Mouse (Mus musculus): ENCODE results near the gene Sp7.

Sp7 gene

DNA sequence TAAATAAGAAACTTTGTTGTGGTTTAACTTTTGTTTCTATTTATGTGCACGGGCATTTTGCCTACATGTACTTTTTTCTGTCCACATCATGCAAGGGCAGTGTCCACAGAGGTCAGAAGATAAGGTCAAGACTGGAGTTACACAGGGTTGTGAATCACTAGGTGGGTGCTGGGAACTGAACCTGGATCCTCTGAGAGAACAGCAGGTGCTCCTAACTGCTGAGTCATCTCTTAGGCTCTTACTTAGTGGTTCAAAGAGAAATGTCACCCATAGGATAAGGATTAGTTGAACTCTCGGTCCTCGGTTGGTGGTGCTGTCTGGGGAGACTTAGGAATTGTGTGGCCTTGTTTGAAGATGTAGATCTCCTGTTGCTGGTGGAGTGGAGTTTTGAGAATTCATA is 22.0 kb upstream of the Sp7 start:
- DNase-seq (ENCODE audit: low read depth, low spot score): no peak

DNA sequence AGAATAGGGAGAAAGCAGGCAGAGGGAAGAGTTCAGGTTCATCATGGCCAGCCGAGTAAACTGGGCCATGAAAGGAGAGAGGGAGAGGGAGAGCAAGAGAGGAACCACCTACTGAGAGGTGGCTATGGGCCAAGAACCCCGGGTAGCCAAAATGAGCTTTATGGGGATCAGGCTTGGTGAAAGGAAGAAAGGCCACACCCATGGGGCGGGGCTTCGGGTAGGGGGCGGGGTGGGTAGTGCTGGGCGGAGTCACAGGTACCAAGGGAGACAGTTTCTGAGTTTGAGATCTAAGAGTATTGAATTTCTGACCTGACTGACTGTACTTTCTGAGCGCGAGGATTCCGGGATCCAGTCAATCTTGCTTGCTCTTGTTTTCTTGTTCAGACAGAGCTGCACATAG is 19.7 kb upstream of the Sp7 start:
- peak; percentile 76 for DNase-seq (ENCODE audit: low read depth, low spot score)

DNA sequence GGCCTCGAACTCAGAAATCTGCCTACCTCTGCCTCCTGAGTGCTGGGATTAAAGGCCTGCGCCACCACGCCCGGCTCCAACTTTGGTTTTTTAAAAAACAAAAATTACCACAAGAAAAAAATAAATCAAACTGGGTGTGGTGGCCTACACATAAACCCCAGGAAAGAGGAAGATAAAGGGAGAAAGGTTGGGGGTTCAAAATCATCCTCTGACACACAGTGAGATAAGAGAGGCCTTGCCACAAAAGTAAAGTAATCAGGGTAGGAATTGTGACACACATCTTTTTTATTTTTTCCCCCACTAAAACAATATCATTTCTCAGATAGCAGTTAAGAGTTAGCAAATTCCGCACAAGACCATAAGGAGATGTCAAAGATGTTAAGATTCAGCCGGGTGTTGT is 16.7 kb upstream of the Sp7 start:
- no peak for DNase-seq (ENCODE audit: low read depth, low spot score)

DNA sequence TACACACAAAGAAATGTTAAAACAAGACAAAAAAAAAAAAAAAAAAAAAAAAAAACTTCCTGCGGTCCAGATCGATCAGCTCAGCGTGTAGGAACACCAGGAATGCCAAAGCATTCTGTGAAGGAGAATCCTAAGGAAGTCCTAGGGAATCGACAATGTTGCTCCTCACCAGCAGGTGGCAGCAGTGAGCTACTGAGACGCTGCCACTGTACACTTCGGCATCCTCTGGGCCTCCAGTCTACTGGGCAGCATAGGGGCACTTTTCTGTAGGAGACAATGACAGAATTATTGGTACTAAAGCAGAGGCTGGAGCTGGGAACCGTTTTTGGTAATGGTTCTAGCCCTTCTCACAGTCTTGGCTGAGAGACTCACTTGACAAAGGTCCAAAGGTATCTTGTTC is 14.6 kb upstream of the Sp7 start:
- DNase-seq (ENCODE audit: low read depth, low spot score): peak; percentile 88

DNA sequence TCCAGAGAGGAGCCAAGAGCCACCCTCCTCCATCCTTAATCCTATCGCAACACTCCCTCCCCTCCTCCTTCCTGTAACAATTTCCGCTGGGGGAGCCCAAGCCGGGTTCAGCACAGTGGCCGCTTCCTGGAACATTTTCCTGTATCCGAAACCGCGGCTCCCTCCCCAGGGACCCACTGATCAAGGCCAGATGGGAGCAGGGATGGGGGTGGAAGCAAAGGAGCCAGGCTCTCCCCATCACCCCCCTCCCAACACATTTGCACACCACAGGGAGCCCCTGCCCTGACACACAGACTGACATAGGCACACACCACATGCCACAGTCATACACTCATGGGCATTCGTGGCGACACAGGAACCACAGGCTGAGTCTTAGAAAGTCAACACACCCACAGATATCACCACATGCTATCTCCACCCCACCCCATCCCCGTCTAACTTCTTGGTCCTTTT is 10.9 kb upstream of the Sp7 start:
- peak; percentile 59 for DNase-seq (ENCODE audit: low read depth, low spot score)

DNA sequence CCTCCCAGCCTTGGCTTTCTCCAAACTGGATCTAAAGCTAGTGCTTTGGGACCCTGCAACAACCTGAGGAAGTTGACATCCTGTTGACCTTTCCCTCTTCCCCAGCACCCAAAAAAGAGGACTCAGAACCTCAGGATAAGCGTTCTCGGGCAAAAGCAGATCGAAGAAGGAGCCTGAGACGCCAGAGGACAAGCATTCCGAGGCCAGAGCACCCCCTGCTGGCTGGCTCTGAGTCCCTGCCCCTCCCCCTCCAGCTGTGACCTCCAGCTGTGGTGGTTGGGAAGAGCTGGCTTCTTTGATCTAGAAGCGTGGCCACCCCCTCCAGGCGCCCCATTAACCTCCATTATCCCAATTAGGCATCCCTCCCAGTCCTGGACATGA is 10.2 kb upstream of the Sp7 start:
- peak; percentile 90 for DNase-seq (ENCODE audit: low read depth, low spot score)

DNA sequence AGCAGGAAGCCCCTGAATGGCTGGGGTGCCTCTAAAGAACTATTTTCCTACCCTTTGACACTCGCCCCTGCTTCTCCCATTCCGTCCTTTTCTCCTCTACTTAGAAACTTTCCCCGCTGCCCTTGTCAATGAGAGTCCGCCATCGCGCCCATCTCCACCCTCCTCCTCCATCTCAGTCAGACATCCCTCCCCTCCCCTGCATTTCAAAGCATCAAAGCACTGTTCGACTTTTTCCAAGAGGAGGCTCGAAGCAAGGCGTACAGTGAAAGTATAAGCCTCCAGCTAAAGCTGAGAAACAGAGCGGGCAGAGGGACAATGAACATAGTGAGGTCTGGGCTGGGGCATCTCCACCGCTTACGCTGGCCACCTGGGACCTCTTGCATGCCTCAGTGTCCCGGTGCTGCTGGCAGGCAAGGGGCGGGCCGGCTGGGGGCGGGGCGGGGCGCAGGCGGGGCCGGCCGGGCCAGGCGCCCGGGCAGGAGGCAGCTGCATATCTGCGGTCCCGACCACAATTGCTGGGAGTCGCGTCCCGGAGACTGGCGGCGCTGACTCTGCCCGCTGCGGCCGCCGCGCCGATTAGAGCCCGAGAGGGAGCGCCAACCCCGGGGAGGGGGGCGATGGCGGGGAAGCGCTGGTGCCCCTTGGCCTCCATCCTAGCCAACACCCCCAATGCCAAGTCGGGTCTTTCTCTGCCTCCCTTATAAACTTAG is 9.6 kb upstream of the Sp7 start:
- DNase-seq (ENCODE audit: low read depth, low spot score): no peak

DNA sequence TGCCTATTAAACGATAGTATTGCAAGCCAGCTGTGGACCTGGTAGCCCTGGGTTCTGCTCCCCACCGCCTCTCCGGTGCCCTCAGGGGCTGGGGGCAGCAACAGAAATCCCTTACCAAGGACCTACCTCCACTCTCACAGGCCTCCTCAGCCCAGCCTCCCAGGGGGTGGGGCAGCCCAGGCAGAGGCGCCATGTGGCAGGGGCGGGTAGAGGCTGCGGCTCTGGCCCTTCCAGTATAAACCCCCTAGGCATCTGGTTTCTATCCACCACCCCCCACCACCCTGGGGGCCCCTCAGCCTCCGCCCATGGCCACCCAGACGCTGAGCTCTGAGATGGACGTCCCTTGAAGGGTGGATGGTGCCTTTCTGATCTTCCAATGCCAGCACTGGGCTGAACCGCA is 3.7 kb upstream of the Sp7 start:
- no peak for DNase-seq (ENCODE audit: low read depth, low spot score)

DNA sequence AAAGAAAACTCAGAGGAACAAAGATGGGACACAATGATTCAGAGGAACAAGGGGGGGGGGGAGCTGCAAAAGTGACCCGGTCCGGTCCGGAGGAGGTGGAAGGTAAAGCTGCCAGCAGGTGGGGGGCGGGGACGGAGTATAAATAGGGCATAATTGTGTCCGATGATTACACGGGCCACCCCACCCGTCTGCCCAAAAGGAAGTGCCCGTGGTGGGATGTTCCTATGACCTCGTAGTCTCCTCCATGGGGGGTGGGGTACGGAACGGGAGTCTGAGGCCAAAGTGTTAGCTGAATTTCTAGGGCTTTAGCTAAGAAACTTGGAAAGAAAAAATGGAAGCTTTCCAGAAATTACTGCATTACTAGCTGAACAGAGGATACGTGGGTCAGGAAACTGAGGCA is 3.0 kb upstream of the Sp7 start:
- DNase-seq (ENCODE audit: low read depth, low spot score): no peak

DNA sequence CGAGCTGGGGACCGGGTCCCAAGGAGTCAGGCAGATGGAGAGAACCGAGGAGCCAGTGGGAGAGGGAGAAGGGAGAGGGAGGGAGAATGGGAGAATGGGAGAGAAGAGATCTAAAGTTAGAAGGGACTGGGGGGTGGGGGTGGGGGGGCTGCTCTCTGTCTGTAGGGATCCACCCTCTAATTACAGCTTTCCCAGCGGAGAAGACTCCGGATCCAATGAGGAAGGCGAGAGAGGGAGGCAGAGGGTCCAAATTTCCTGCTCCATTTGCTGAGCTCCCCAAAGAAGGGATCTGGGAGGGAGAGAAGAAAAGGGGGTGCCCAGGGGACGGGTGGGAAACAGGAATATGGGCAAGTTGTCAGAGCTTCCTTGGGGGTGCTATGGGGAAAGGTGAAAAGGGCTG is 744 bp downstream of the Sp7 start:
- DNase-seq (ENCODE audit: low read depth, low spot score): no peak

DNA sequence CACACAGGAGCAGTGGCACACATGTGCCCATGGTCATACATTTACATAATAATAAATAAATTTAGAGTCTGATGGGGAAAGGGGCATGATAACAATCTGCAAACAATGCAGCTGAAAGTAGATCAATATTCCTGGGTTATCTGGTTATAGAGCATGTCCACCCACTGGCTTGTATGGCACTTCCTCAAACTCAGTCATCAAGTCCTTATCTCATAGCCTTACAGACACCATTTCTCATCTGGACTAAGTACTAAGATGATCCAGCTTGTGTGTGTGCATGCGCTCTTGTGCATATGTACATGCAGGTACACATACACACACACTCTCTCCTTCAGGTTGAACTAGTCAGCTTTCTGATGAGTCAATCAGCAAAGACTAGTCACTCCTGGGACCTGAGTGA is 2.3 kb downstream of the Sp7 start:
- DNase-seq (ENCODE audit: low read depth, low spot score): no peak

DNA sequence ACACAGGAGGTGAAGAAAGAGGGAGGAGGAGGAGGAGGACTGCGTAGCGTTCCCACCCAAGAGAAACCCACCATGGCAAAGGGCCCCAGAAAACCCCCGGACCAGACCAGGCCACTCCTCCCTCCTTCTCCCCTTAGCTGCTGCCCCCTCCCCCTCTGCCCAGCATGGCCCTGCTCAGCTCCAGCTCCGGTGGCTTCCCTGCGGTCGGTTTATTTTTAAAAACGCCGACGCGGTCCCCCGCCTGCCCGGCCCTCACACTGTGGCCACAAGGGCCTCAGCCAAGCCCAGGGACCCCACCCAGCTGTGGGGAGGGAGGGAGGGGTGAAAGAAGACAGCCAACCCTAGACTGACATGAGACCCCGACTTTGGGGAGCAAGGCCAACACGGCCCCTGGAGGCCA is 4.3 kb downstream of the Sp7 start:
- DNase-seq (ENCODE audit: low read depth, low spot score): no peak

DNA sequence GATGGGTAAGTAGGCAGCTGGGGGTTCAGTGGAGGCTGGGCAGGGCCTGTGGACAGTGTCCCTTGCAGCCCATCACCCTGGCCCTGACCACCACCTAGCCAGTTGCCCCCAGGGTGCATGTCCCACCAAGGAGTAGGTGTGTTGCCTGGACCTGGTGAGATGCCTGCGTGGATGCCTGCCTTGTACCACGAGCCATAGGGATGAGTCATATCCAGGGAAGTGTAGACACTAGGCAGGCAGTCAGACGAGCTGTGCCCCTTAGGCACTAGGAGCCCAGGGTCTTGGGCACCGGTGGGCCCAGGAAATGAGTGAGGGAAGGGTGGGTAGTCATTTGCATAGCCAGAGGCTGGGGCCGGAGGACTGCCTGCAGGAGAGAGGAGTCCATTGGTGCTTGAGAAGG is 8.1 kb downstream of the Sp7 start:
- no peak for DNase-seq (ENCODE audit: low read depth, low spot score)

DNA sequence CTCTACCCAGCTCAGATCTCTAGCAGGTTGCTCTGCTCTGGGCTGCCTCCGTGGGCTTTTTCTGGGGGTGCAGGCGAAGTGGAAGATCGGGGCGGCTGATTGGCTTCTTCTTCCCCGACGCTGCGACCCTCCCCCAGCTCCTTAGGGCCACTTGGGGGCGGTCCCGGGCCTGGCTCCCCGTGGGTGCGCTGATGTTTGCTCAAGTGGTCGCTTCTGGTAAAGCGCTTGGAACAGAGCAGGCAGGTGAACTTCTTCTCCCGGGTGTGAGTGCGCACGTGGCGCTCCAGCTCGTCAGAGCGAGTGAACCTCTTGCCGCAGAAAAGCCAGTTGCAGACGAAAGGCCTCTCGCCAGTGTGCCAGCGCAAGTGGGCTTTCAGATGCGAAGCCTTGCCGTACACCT is 8.9 kb downstream of the Sp7 start:
- DNase-seq (ENCODE audit: low read depth, low spot score): peak; percentile 85

DNA sequence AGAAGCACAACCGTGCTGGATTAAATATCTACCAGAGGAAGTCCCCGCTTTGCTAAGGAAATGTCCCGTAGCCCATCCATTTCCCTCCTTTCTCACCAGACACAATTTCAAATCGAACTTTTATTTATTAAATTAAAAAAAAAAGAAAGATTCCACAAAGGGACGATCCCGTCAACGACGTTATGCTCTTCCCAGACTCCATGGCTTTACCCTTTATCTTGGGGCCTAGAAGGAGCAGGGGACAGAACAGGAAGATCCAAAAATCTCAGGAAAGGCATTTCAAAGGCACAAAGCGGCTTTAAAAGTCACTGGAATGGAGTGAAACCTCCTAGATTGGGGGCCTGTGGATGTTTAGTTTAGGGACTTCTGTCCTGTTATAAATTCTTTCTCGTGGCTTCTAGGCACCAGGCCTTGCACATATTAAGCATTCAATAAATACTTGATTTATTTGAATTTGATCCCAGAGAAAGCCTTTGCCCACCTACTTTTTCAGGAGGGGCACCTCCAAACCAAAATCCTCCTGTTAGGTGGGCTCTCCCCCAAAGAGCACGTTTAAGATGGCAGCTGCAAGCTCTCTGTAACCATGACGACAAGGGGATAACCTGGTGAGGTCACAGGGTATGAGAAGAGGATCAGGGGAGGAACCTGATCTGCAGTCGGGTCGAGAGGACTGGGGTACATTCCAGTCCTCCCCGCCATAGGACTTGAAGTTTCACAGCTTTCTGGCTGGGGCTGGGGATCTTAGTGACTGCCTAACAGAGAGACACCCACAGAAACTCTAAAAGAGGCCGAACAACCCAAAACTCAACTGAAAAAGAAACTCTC is 10.3 kb downstream of the Sp7 start:
- peak; percentile 48 for DNase-seq (ENCODE audit: low read depth, low spot score)

DNA sequence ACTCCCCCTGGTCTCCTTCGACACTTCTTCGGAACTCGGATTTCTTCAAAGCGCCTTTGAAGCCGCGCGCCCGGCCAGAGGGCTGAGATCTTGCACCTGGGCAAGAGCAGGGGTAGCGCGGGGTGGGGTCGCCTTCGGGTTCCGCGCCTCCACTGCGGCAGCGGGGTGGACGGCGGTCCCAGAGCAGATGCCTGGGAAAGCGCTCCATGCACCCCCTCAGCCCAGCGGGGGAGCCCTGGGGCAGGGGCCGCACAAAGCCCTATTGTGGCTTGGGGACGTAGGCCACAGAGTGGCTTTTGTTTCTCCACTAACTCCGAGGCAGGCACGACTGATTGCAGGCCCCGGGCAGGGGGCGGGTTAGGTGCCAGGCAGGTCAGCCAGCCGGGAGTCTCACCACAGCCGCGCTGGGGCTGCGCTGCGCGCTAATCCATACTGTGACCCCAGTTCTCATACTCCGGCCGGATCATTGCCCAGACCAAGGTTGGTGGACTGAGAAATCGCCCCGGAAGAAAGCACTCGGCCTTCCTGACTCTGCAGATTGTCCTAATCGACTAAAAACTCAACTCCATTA is 11.0 kb downstream of the Sp7 start:
- DNase-seq (ENCODE audit: low read depth, low spot score): peak; percentile 65

DNA sequence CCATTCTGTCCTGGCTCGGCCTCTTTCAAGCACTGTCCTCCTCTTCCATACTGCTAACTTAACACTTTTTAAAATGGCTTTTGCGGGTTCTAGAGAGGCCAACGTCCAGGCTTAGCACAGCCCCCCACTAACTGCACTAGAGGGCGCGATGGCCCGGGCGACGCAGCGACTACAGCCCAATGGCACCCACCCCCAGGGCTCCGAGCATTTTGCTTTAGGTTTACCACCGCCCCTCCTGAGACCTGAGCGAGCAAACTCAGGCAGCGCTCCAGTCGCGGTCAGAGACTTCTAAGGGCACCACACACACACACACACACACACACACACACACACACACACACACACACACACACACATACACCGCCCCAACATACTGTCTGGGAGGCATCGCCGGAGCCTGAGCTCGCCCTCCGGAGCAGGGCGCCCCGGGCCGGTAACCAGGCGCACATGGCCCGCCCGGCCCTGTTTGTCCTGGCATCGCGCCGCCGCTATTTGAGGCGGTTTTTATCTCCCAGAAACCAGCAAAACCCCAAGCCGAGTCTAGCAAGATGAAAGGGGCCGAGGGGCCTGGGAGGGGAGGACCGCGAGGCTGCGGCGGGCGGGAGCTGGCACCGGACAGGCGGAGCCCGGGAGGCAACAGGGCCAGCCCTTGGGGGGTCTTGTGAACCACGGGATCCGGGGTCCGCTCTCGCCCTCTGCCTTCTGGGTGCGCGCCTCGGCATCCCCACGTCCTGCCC is 11.7 kb downstream of the Sp7 start:
- DNase-seq (ENCODE audit: low read depth, low spot score): peak; percentile 54

DNA sequence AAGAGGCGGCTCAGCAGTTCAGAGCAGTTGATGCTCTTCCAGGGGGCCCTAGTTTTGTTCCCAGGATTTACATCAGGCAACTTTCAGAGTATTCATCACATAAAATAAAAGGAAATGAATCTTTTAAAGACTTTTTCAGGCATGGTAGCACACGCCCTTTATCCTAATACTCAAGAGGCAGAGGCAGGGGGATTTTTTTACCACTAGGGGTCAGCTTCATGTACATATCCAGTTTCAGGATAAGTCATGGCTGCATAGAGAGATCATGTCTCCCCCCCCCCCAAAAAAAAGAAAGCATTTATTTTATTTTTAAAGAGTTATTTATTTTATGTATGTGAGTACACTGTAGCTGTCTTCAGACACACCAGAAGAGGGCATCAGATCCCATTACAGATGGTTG is 13.0 kb downstream of the Sp7 start:
- no peak for DNase-seq (ENCODE audit: low read depth, low spot score)

DNA sequence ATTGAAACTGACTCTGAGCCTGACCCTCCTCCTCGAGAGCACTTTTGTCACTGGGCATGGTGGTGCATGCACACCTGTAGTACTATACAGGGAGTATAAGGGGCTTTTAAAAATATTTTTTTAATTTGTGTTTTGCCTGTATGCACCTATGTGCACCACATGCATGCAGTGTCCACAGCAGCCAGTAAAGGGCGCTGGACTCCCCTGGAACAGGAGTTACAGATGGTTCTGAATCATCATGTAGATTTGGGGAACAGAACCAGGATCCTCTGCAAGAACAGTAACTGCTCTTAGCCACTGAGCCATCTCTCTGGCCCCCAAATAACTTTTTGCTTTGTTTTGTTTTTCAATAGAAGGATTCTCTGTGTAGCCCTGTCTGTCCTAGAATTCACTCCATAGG is 14.8 kb downstream of the Sp7 start:
- no peak for DNase-seq (ENCODE audit: low read depth, low spot score)

DNA sequence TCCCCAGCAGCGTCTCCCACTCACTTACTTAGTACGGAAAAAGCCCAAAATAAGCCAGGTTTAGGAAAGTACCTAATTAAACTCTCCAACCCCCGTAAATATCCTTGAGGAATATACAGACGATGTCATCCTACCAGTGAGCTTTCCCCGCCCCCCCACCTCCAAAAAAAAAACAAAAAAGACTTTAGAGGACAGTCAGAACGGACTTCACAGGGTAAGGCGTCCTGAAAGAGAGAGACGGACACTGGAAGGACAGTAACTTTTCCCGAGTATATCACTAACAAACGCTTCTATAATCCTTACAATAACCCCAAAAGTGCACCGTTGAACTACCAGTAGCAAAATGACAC is 16.1 kb downstream of the Sp7 start:
- DNase-seq (ENCODE audit: low read depth, low spot score): no peak

DNA sequence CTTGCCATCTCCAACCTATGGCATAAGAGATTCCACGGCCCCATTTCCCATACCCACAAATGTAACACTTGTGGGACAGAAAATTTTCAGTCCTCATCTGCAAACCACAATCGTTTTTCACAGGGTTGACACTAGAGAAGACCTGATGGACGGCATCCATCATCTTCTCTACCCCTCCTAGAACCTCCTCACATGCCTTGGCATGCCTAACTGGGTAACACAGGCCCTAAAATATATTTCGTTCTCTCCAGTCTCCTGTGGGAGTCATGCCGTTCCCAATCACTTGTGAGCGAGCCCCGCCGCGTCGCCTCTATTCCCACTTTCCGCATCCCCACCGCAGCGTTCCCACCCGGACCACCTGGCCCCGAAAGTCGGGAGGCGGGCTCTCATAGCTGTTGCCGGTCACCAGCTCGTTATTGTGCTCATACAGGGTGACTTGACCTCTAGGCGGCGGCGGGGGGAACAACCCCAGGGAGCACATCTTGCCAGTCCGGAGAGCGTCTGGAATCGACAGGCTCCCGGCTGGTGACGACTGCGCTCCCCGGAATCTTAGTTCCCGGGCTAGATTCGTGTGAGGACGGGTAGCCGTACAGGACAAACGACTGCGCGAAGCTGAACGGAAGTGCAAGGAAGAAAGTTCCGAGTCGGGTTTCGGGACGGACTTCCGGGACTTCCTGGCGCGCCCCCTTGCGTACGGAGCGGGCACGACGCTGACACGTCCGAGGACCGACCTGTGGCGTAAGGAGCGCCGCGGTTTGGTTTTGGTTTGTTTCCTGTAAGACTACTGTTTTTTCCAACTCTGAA is 16.6 kb downstream of the Sp7 start, which contains the start of gene Aaas:
Aaas (minus strand) TSS at position 634 of the 804 bp plus-strand sequence.
- peak; percentile 99 for DNase-seq (ENCODE audit: low read depth, low spot score)

Measured in ES-CJ7 (cell line).